Mouse (Mus musculus): ENCODE measurements around the gene Sarnp. TPM values are rescaled to one million over a fixed set of nuclear protein-coding genes. Genes with fewer than 3 reads are reported as not detected.

Gene Sarnp
- polyA plus RNA-seq, 1 experiment, result 79.6 TPM

DNA sequence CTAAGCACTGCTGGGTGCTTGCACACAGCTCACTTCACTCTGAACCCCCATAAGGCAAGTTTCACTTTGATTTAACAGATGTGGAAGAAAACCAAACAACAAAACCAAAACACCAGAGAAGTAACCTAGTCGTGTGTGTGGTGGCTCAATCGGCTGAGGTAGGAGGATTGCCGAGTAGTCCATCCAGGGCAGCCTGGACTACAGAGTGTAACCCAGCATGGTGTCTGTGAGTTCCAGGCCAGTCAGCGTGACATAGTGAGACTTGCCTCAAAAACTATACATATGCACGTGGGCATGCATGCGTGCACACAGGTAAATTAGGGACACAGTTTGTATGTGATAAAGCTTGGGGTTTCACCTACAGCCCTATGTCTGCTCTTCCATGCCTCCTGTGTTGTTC is 100.3 kb downstream of the Sarnp start:
- no peak for DNase-seq (ENCODE audit: low read depth)
- TF ChIP-seq POLR2A (IDR thresholded peaks at IDR 0.05; ENCODE audit: borderline replicate concordance, extremely low read depth, insufficient read depth, insufficient read length, poor library complexity, severe bottlenecking), result no peak
- no peak for TF ChIP-seq CTCF (IDR thresholded peaks at IDR 0.05; ENCODE audit: borderline replicate concordance, extremely low read depth, insufficient read depth, insufficient read length)

DNA sequence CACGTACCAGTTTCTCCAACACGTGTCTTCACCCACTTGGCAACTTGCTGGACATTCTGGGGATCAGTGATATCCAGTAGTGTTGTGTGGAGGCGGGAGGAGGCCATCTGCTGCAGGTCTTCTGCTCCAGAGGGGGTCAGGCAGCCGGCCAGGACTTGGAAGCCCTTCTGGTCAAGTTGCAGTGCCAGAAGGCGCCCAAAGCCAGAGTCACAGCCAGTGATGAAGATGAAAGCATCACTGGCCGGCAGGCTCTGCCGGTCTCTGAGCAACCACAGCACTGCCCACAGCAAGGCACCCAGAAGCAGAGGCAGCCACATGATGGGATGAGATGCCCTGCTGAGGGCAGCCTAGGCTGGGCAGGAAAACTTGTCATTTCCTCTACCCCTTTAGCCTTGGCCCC is 101.1 kb downstream of the Sarnp start:
- TF ChIP-seq CTCF (IDR thresholded peaks at IDR 0.05; ENCODE audit: borderline replicate concordance, extremely low read depth, insufficient read depth, insufficient read length), result no peak
- TF ChIP-seq POLR2A (IDR thresholded peaks at IDR 0.05; ENCODE audit: borderline replicate concordance, extremely low read depth, insufficient read depth, insufficient read length, poor library complexity, severe bottlenecking), result no peak
- no peak for DNase-seq (ENCODE audit: low read depth)

- TF ChIP-seq POLR2A (IDR thresholded peaks at IDR 0.05; ENCODE audit: borderline replicate concordance, extremely low read depth, insufficient read depth, insufficient read length, poor library complexity, severe bottlenecking), result no peak
- no peak for TF ChIP-seq CTCF (IDR thresholded peaks at IDR 0.05; ENCODE audit: borderline replicate concordance, extremely low read depth, insufficient read depth, insufficient read length)
- peak; percentile 53 for DNase-seq (ENCODE audit: low read depth)
Observed at GRCm38 (mm10) chr10:128919203-128919631, 102.1 kb downstream of the Sarnp start.

- no peak for DNase-seq (ENCODE audit: low read depth)
- TF ChIP-seq POLR2A (IDR thresholded peaks at IDR 0.05; ENCODE audit: borderline replicate concordance, extremely low read depth, insufficient read depth, insufficient read length, poor library complexity, severe bottlenecking), result no peak
- TF ChIP-seq CTCF (IDR thresholded peaks at IDR 0.05; ENCODE audit: borderline replicate concordance, extremely low read depth, insufficient read depth, insufficient read length), result no peak
Observed at GRCm38 (mm10) chr10:128919966-128920365, 102.8 kb downstream of the Sarnp start.

GRCm38 (mm10) chr10:128920736-128921161 is 103.6 kb downstream of the Sarnp start:
- TF ChIP-seq POLR2A (IDR thresholded peaks at IDR 0.05; ENCODE audit: borderline replicate concordance, extremely low read depth, insufficient read depth, insufficient read length, poor library complexity, severe bottlenecking), result no peak
- no peak for TF ChIP-seq CTCF (IDR thresholded peaks at IDR 0.05; ENCODE audit: borderline replicate concordance, extremely low read depth, insufficient read depth, insufficient read length)
- DNase-seq (ENCODE audit: low read depth), result no peak

DNA sequence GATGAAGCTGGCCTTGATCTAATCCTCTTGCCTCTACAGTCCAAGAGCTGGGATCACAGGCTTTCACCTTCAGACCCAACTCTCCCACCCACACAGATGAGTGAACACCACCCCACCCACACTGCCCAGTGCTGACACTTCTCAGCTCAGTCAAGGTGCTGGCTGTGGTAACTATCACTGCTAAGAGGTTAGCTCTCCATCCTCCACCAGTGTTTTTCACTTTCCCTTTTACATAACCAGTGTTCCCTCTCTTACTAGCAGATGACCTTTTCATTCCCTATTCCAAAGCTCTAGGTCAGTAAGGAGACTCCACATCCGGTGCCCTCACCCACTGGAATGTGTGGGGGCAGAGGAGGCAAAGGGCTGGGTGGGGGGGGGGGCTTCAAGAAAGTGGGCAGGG is 104.1 kb downstream of the Sarnp start:
- no peak for DNase-seq (ENCODE audit: low read depth)
- no peak for TF ChIP-seq POLR2A (IDR thresholded peaks at IDR 0.05; ENCODE audit: borderline replicate concordance, extremely low read depth, insufficient read depth, insufficient read length, poor library complexity, severe bottlenecking)
- TF ChIP-seq CTCF (IDR thresholded peaks at IDR 0.05; ENCODE audit: borderline replicate concordance, extremely low read depth, insufficient read depth, insufficient read length), result no peak

DNA sequence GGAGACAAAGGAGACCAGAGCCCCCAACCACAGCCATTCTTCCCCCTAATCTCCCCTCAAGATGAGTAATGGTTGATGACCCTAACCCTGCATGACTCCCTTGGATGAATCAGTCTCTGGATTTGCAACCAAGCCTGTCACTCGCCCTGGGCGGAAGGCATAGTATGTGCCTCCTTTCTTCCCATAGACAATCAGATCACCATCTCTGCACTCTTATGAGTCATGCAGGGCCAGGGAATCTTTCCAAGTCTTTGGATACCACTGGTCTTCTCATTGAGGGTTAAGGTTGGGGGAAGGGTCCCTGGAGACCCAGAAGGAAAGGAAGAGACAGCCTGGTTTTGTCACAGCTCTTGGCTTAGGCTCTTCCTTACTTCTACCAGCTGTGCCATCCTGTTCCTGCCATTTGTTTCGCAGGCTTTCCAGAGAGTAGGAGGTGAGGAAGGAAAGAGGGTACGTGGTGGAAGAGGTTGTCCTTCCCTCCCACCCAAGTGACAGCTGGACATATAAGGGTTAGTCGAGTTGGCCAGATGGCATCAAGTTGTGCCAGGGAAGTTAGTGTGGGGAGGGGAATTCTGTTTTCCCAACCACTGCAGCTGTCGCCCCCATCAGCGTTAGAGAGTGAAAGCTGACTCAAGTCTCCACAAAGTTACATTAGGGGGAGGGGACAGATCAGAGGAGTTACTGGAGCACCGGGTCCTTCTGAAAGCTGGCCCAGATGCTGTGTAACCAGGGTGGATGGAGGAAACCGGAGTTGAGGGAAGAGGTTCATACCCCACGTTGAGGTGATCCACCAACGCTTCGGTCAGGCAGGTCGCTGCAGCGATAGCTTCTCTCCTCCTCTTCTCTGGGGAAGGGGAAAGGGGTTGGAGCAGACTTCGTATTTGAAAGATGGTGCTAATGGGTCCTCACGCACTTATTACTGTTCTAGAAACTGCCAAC is 105.0 kb downstream of the Sarnp start:
- no peak for DNase-seq (ENCODE audit: low read depth)
- TF ChIP-seq CTCF (IDR thresholded peaks at IDR 0.05; ENCODE audit: borderline replicate concordance, extremely low read depth, insufficient read depth, insufficient read length) (no peak), POLR2A (IDR thresholded peaks at IDR 0.05; ENCODE audit: borderline replicate concordance, extremely low read depth, insufficient read depth, insufficient read length, poor library complexity, severe bottlenecking) (no peak)

DNA sequence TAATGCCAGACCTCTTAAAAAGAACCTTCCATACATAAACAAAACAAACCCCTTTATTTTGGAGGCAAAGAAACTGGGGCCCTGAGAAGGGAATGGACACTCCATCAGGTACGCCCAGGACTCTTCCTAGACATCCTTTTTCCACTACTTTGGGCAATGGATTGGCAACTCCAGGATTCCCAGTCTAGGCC is 105.6 kb downstream of the Sarnp start, which contains the start of gene Rdh5:
Gene Rdh5 (minus strand): TSS at position 67 of the 191 bp plus-strand sequence.
- no peak for DNase-seq (ENCODE audit: low read depth)
- TF ChIP-seq POLR2A (IDR thresholded peaks at IDR 0.05; ENCODE audit: borderline replicate concordance, extremely low read depth, insufficient read depth, insufficient read length, poor library complexity, severe bottlenecking), result no peak
- no peak for TF ChIP-seq CTCF (IDR thresholded peaks at IDR 0.05; ENCODE audit: borderline replicate concordance, extremely low read depth, insufficient read depth, insufficient read length)

- TF ChIP-seq POLR2A (IDR thresholded peaks at IDR 0.05; ENCODE audit: borderline replicate concordance, extremely low read depth, insufficient read depth, insufficient read length, poor library complexity, severe bottlenecking), result peak; percentile 24; the same call in 1 of the 2 replicates
- 0 out of 2 replicates have a peak, but pooled peaks have one; percentile 14 for TF ChIP-seq CTCF (IDR thresholded peaks at IDR 0.05; ENCODE audit: borderline replicate concordance, extremely low read depth, insufficient read depth, insufficient read length)
- DNase-seq (ENCODE audit: low read depth), result peak; percentile 97
Observed at GRCm38 (mm10) chr10:128923013-128923691, 106.0 kb downstream of the Sarnp start.

DNA sequence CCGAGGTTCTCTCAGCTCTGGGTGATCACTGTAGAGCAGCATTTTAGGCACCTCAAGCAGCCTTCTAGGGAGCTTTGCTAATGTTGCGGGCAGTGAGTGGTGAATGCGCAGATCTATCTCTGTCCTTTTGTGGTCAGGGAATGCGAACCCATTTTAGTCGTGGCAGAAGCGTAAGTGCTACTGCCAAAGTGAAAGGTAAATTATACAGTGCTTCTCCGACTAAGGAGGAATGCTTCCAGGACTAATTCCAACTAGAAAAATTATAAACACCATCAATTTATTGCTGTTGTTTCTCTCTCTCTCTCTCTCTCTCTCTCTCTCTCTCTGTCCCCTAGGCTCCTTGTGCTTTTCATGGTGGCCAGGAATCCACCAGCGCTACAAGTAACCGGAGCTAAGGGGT is 106.8 kb downstream of the Sarnp start, which contains the start of gene Bloc1s1:
Gene Bloc1s1 (minus strand): TSS at position 101 of the 400 bp plus-strand sequence.
- TF ChIP-seq CTCF (IDR thresholded peaks at IDR 0.05; ENCODE audit: borderline replicate concordance, extremely low read depth, insufficient read depth, insufficient read length), result no peak
- no peak for TF ChIP-seq POLR2A (IDR thresholded peaks at IDR 0.05; ENCODE audit: borderline replicate concordance, extremely low read depth, insufficient read depth, insufficient read length, poor library complexity, severe bottlenecking)
- DNase-seq (ENCODE audit: low read depth), result no peak

Other genes with a start within 250 kb of the Sarnp start
- 0.87 and 1.5 TPM in 2 replicates for gene Erbb3, start 227.7 kb upstream of the Sarnp start, polyA plus RNA-seq (2012; rRNA removed)
- gene Rps26, start 190.6 kb upstream of the Sarnp start, polyA plus RNA-seq (2012; rRNA removed), result 896 and 1,032 TPM in 2 replicates
- gene Ikzf4, start 171.3 kb upstream of the Sarnp start, polyA plus RNA-seq (2012; rRNA removed), result 18.8 and 31.3 TPM in 2 replicates
- gene Suox, start 143.3 kb upstream of the Sarnp start, polyA plus RNA-seq (2012; rRNA removed), result 10.8 and 11.4 TPM in 2 replicates
- 108 and 116 TPM in 2 replicates for gene Rab5b, start 121.1 kb upstream of the Sarnp start, polyA plus RNA-seq (2012; rRNA removed)
- gene Pmel, start 113.1 kb upstream of the Sarnp start, polyA plus RNA-seq (2012; rRNA removed), result 1.1 and 1.5 TPM in 2 replicates
- gene Cdk2, start 112.3 kb upstream of the Sarnp start, polyA plus RNA-seq (2012; rRNA removed), result 22.5 and 42.4 TPM in 2 replicates
- 8.6 and 8.8 TPM in 2 replicates for gene Dgka, start 72.5 kb upstream of the Sarnp start, polyA plus RNA-seq (2012; rRNA removed)
- gene Pym1, start 69.4 kb upstream of the Sarnp start, polyA plus RNA-seq (2012; rRNA removed), result 58.2 and 65.4 TPM in 2 replicates
- gene Mmp19, start 26.4 kb upstream of the Sarnp start, polyA plus RNA-seq (2012; rRNA removed), result 0.54 and 0.77 TPM in 2 replicates
- 18.6 and 30.5 TPM in 2 replicates for gene Dnajc14, start 13.3 kb upstream of the Sarnp start, polyA plus RNA-seq (2012; rRNA removed)
- 24.2 and 29.0 TPM in 2 replicates for gene Tmem198b, start 13.0 kb upstream of the Sarnp start, polyA plus RNA-seq (2012; rRNA removed)
- 22.6 and 33.7 TPM in 2 replicates for gene Ormdl2, start 4.3 kb downstream of the Sarnp start, polyA plus RNA-seq (2012; rRNA removed)
- gene Gdf11, start 74.4 kb downstream of the Sarnp start, polyA plus RNA-seq (2012; rRNA removed), result 10.1 and 17.4 TPM in 2 replicates
- 59.6 and 74.0 TPM in 2 replicates for gene Cd63, start 83.7 kb downstream of the Sarnp start, polyA plus RNA-seq (2012; rRNA removed)
- 21.7 and 23.6 TPM in 2 replicates for gene Rdh5, start 105.6 kb downstream of the Sarnp start, polyA plus RNA-seq (2012; rRNA removed)
- gene Bloc1s1, start 106.7 kb downstream of the Sarnp start, polyA plus RNA-seq (2012; rRNA removed), result 269 and 298 TPM in 2 replicates
- 5.8 and 7.1 TPM in 2 replicates for gene Itga7, start 116.5 kb downstream of the Sarnp start, polyA plus RNA-seq (2012; rRNA removed)
- 0.08 TPM in 1 of 2 replicates, not detected in the other for gene Mettl7b, start 143.7 kb downstream of the Sarnp start, polyA plus RNA-seq (2012; rRNA removed)
- not detected in 2 replicates for gene Olfr9, start 172.1 kb downstream of the Sarnp start, polyA plus RNA-seq (2012; rRNA removed)
- not detected in 2 replicates for gene Olfr763, start 193.5 kb downstream of the Sarnp start, polyA plus RNA-seq (2012; rRNA removed)
- not detected in 2 replicates for gene Olfr764-ps1, start 222.6 kb downstream of the Sarnp start, polyA plus RNA-seq (2012; rRNA removed)
- not detected in 2 replicates for gene Olfr765, start 232.7 kb downstream of the Sarnp start, polyA plus RNA-seq (2012; rRNA removed)